Mouse (Mus musculus): ENCODE data around the gene Clpx.
A peak's percentile ranks its signal among the peaks of the same experiment; 100 is the strongest.

Gene Clpx

GRCm38 (mm10) chr9:65293973-65294715, at the start of gene Clpx:
Gene Clpx (plus strand): TSS chr9:65294260.
- Histone ChIP-seq H3K36me3 (ENCODE audit: control insufficient read depth, insufficient read depth, low read length, poor library complexity, severe bottlenecking) (peaks cover 4% of the 10 kb centered on the region), H3K27me3 (ENCODE audit: control insufficient read depth, insufficient read depth, low read length, poor library complexity, severe bottlenecking) (no peaks in the 10 kb centered on the region)
- peak; percentile 98 for DNase-seq (ENCODE audit: low read depth, low spot score)

GRCm38 (mm10) chr9:65247502-65248376, 46.3 kb upstream of the Clpx start:
- H3K27me3 ChIP-seq (ENCODE audit: control insufficient read depth, insufficient read depth, low read length, poor library complexity, severe bottlenecking) = no peaks in the 10 kb centered on the region
- no peaks in the 10 kb centered on the region for H3K36me3 ChIP-seq (ENCODE audit: control insufficient read depth, insufficient read depth, low read length, poor library complexity, severe bottlenecking)
- no peak for DNase-seq (ENCODE audit: low read depth, low spot score)

GRCm38 (mm10) chr9:65248377-65248690, 45.7 kb upstream of the Clpx start:
- no peak for DNase-seq (ENCODE audit: low read depth, low spot score)
- Histone ChIP-seq H3K27me3 (ENCODE audit: control insufficient read depth, insufficient read depth, low read length, poor library complexity, severe bottlenecking) (no peaks in the 10 kb centered on the region), H3K36me3 (ENCODE audit: control insufficient read depth, insufficient read depth, low read length, poor library complexity, severe bottlenecking) (no peaks in the 10 kb centered on the region)

GRCm38 (mm10) chr9:65252026-65252425, 42.0 kb upstream of the Clpx start:
- no peak for DNase-seq (ENCODE audit: low read depth, low spot score)
- Histone ChIP-seq H3K36me3 (ENCODE audit: control insufficient read depth, insufficient read depth, low read length, poor library complexity, severe bottlenecking) (no peaks in the 10 kb centered on the region), H3K27me3 (ENCODE audit: control insufficient read depth, insufficient read depth, low read length, poor library complexity, severe bottlenecking) (no peaks in the 10 kb centered on the region)

- Histone ChIP-seq H3K36me3 (ENCODE audit: control insufficient read depth, insufficient read depth, low read length, poor library complexity, severe bottlenecking) (no peaks in the 10 kb centered on the region), H3K27me3 (ENCODE audit: control insufficient read depth, insufficient read depth, low read length, poor library complexity, severe bottlenecking) (no peaks in the 10 kb centered on the region)
These were observed 38.0 kb upstream of the Clpx start for GRCm38 (mm10) chr9:65255906-65256600.

GRCm38 (mm10) chr9:65257218-65257910, 36.7 kb upstream of the Clpx start:
- no peaks in the 10 kb centered on the region for H3K36me3 ChIP-seq (ENCODE audit: control insufficient read depth, insufficient read depth, low read length, poor library complexity, severe bottlenecking)

More at GRCm38 (mm10) chr9:65255906-65256600, 38.0 kb upstream of the Clpx start:
- no peak for DNase-seq (ENCODE audit: low read depth, low spot score)

GRCm38 (mm10) chr9:65259366-65259765, 34.7 kb upstream of the Clpx start:
- no peak for DNase-seq (ENCODE audit: low read depth, low spot score)
- no peaks in the 10 kb centered on the region for H3K27me3 ChIP-seq (ENCODE audit: control insufficient read depth, insufficient read depth, low read length, poor library complexity, severe bottlenecking)
- no peaks in the 10 kb centered on the region for H3K36me3 ChIP-seq (ENCODE audit: control insufficient read depth, insufficient read depth, low read length, poor library complexity, severe bottlenecking)

More at GRCm38 (mm10) chr9:65257218-65257910, 36.7 kb upstream of the Clpx start:
- DNase-seq (ENCODE audit: low read depth, low spot score) = no peak
- H3K27me3 ChIP-seq (ENCODE audit: control insufficient read depth, insufficient read depth, low read length, poor library complexity, severe bottlenecking) = no peaks in the 10 kb centered on the region

GRCm38 (mm10) chr9:65261591-65262230, 32.3 kb upstream of the Clpx start:
- no peak for DNase-seq (ENCODE audit: low read depth, low spot score)
- H3K36me3 ChIP-seq (ENCODE audit: control insufficient read depth, insufficient read depth, low read length, poor library complexity, severe bottlenecking) = no peaks in the 10 kb centered on the region
- no peaks in the 10 kb centered on the region for H3K27me3 ChIP-seq (ENCODE audit: control insufficient read depth, insufficient read depth, low read length, poor library complexity, severe bottlenecking)

- Histone ChIP-seq H3K27me3 (ENCODE audit: control insufficient read depth, insufficient read depth, low read length, poor library complexity, severe bottlenecking) (no peaks in the 10 kb centered on the region), H3K36me3 (ENCODE audit: control insufficient read depth, insufficient read depth, low read length, poor library complexity, severe bottlenecking) (no peaks in the 10 kb centered on the region)
- DNase-seq (ENCODE audit: low read depth, low spot score) = no peak
These were observed 31.4 kb upstream of the Clpx start for GRCm38 (mm10) chr9:65262641-65263120.

- no peaks in the 10 kb centered on the region for H3K36me3 ChIP-seq (ENCODE audit: control insufficient read depth, insufficient read depth, low read length, poor library complexity, severe bottlenecking)
- no peaks in the 10 kb centered on the region for H3K27me3 ChIP-seq (ENCODE audit: control insufficient read depth, insufficient read depth, low read length, poor library complexity, severe bottlenecking)
- no peak for DNase-seq (ENCODE audit: low read depth, low spot score)
These were observed 29.1 kb upstream of the Clpx start, which contains the start of gene Cilp for GRCm38 (mm10) chr9:65264959-65265358. Gene Cilp (plus strand): TSS chr9:65265180.

GRCm38 (mm10) chr9:65267742-65268515, 26.1 kb upstream of the Clpx start:
- H3K36me3 ChIP-seq (ENCODE audit: control insufficient read depth, insufficient read depth, low read length, poor library complexity, severe bottlenecking) = no peaks in the 10 kb centered on the region
- H3K27me3 ChIP-seq (ENCODE audit: control insufficient read depth, insufficient read depth, low read length, poor library complexity, severe bottlenecking) = no peaks in the 10 kb centered on the region
- DNase-seq (ENCODE audit: low read depth, low spot score) = no peak

GRCm38 (mm10) chr9:65273048-65273809, 20.8 kb upstream of the Clpx start:
- no peaks in the 10 kb centered on the region for H3K27me3 ChIP-seq (ENCODE audit: control insufficient read depth, insufficient read depth, low read length, poor library complexity, severe bottlenecking)
- DNase-seq (ENCODE audit: low read depth, low spot score) = no peak
- H3K36me3 ChIP-seq (ENCODE audit: control insufficient read depth, insufficient read depth, low read length, poor library complexity, severe bottlenecking) = no peaks in the 10 kb centered on the region

GRCm38 (mm10) chr9:65273873-65274272, 20.2 kb upstream of the Clpx start:
- Histone ChIP-seq H3K36me3 (ENCODE audit: control insufficient read depth, insufficient read depth, low read length, poor library complexity, severe bottlenecking) (no peaks in the 10 kb centered on the region), H3K27me3 (ENCODE audit: control insufficient read depth, insufficient read depth, low read length, poor library complexity, severe bottlenecking) (no peaks in the 10 kb centered on the region)
- no peak for DNase-seq (ENCODE audit: low read depth, low spot score)
